ENCODE assay signal across 12 mouse cellular contexts in genomic region chr4:140507172-140507714, GRCm38 (mm10).
A peak's percentile ranks its signal among the peaks of the same experiment; 100 is the strongest.
DNase-seq lines count a peak whose midpoint lies in the region; ATAC-seq lines count a peak whose summit lies in the region.
"Had no signal": no experiment of that assay in that cellular context is flagged by ENCODE, and none has a peak within 500 bp of the region (broad histone marks: within the 10 kb centered on the region; RNA-seq: fewer than 3 reads in every experiment).

No protein-coding gene starts in this region.

- H3K4me3 ChIP-seq in hindbrain, embryonic 13.5 days: no peak overlapping the region
- H3K4me3 ChIP-seq in hindbrain, embryonic 16.5 days (ENCODE audit: low read length): no peak overlapping the region
- H3K4me3 ChIP-seq in neural tube, embryonic 13.5 days: no peak overlapping the region
- H3K4me3 ChIP-seq in stomach, embryonic 15.5 days (replicated peaks): no peak overlapping the region
- no peak overlapping the region for H3K4me3 ChIP-seq in intestine, embryonic 16.5 days (ENCODE audit: low read length)
- H3K4me3 ChIP-seq: lung, embryonic 15.5 days had no signal

- DNase-seq in neural tube, embryonic 10.5 days (ENCODE audit: extremely low spot score, low spot score): no peak
- peak; percentile 54 for DNase-seq in embryo, embryonic 10.5 days (ENCODE audit: low spot score)
- no peak for DNase-seq in urinary bladder, adult 2 months (ENCODE audit: low spot score)
- DNase-seq: cerebellum, adult 11 months; layer of hippocampus, postnatal 36 days; thymus, postnatal 25 days had no signal

- peaks cover 38% of the 10 kb centered on the region for H3K4me1 ChIP-seq in hindbrain, embryonic 13.5 days (replicated peaks)
- H3K4me1 ChIP-seq in hindbrain, embryonic 16.5 days (ENCODE audit: control insufficient read depth, insufficient read depth, low read depth, low read length): peaks cover 9% of the 10 kb centered on the region
- peaks cover 29% of the 10 kb centered on the region for H3K4me1 ChIP-seq in neural tube, embryonic 13.5 days (replicated peaks)
- no peaks in the 10 kb centered on the region for H3K4me1 ChIP-seq in stomach, embryonic 15.5 days
- no peaks in the 10 kb centered on the region for H3K4me1 ChIP-seq in intestine, embryonic 16.5 days (ENCODE audit: control insufficient read depth, insufficient read depth, low read length)
- H3K4me1 ChIP-seq: lung, embryonic 15.5 days had no signal

- H3K27me3 ChIP-seq in hindbrain, embryonic 13.5 days: peaks cover 2% of the 10 kb centered on the region; the same call in 1 of the 2 replicates
- no peaks in the 10 kb centered on the region for H3K27me3 ChIP-seq in hindbrain, embryonic 16.5 days (replicated peaks; ENCODE audit: control insufficient read depth, insufficient read depth, low read length)
- H3K27me3 ChIP-seq in neural tube, embryonic 13.5 days: no peaks in the 10 kb centered on the region
- H3K27me3 ChIP-seq in stomach, embryonic 15.5 days (replicated peaks): no peaks in the 10 kb centered on the region
- H3K27me3 ChIP-seq in intestine, embryonic 16.5 days (replicated peaks; ENCODE audit: control insufficient read depth, insufficient read depth, low read length): no peaks in the 10 kb centered on the region
- H3K27me3 ChIP-seq: lung, embryonic 15.5 days had no signal

- 46% methylated on average over 15 of the region's 15 CpGs for WGBS in hindbrain, embryonic 13.5 days
- WGBS in hindbrain, embryonic 16.5 days: 42% methylated on average over 15 of the region's 15 CpGs
- 41% methylated on average over 15 of the region's 15 CpGs for WGBS in neural tube, embryonic 13.5 days
- WGBS in stomach, embryonic 15.5 days: 50% methylated on average over 15 of the region's 15 CpGs
- 46% methylated on average over 15 of the region's 15 CpGs for WGBS in intestine, embryonic 16.5 days

- H3K9me3 ChIP-seq in hindbrain, embryonic 13.5 days: no peaks in the 10 kb centered on the region
- H3K9me3 ChIP-seq in hindbrain, embryonic 16.5 days (ENCODE audit: control insufficient read depth, low read length): no peaks in the 10 kb centered on the region
- H3K9me3 ChIP-seq in neural tube, embryonic 13.5 days: no peaks in the 10 kb centered on the region
- no peaks in the 10 kb centered on the region for H3K9me3 ChIP-seq in stomach, embryonic 15.5 days
- H3K9me3 ChIP-seq in intestine, embryonic 16.5 days (ENCODE audit: control insufficient read depth, low read length): no peaks in the 10 kb centered on the region
- H3K9me3 ChIP-seq: lung, embryonic 15.5 days had no signal

- no peak overlapping the region for H3K9ac ChIP-seq in hindbrain, embryonic 13.5 days
- H3K9ac ChIP-seq in hindbrain, embryonic 16.5 days (ENCODE audit: low read depth, low read length): no peak overlapping the region
- no peak overlapping the region for H3K9ac ChIP-seq in neural tube, embryonic 13.5 days
- no peak overlapping the region for H3K9ac ChIP-seq in stomach, embryonic 15.5 days
- no peak overlapping the region for H3K9ac ChIP-seq in intestine, embryonic 16.5 days (ENCODE audit: low read depth, low read length)
- H3K9ac ChIP-seq: lung, embryonic 15.5 days had no signal

- H3K36me3 ChIP-seq in hindbrain, embryonic 13.5 days: peaks cover 1% of the 10 kb centered on the region
- H3K36me3 ChIP-seq in hindbrain, embryonic 16.5 days (ENCODE audit: control insufficient read depth, insufficient read depth, low read length): no peaks in the 10 kb centered on the region; the same call in 1 of the 2 replicates
- H3K36me3 ChIP-seq in neural tube, embryonic 13.5 days: peaks cover 4% of the 10 kb centered on the region
- no peaks in the 10 kb centered on the region for H3K36me3 ChIP-seq in stomach, embryonic 15.5 days
- no peaks in the 10 kb centered on the region for H3K36me3 ChIP-seq in intestine, embryonic 16.5 days (ENCODE audit: control insufficient read depth, insufficient read depth, low read length)

- H3K4me2 ChIP-seq in hindbrain, embryonic 13.5 days: no peak overlapping the region
- H3K4me2 ChIP-seq in hindbrain, embryonic 16.5 days (ENCODE audit: low read length): no peak overlapping the region
- H3K4me2 ChIP-seq in neural tube, embryonic 13.5 days: no peak overlapping the region
- no peak overlapping the region for H3K4me2 ChIP-seq in stomach, embryonic 15.5 days
- H3K4me2 ChIP-seq in intestine, embryonic 16.5 days (ENCODE audit: low read depth, low read length): no peak overlapping the region
- H3K4me2 ChIP-seq: lung, embryonic 15.5 days had no signal

- ATAC-seq in hindbrain, embryonic 13.5 days (ENCODE audit: low FRiP score): no peak
- ATAC-seq in hindbrain, embryonic 16.5 days: no peak; the same call in 1 of the 2 replicates
- no peak for ATAC-seq in neural tube, embryonic 13.5 days (ENCODE audit: low read depth)
- peak; percentile 35; the same call in 1 of the 2 replicates for ATAC-seq in stomach, embryonic 15.5 days (ENCODE audit: insufficient read depth, low FRiP score, low read depth)
- no peak for ATAC-seq in intestine, embryonic 16.5 days

- H3K27ac ChIP-seq in hindbrain, embryonic 13.5 days: peak overlapping the region; percentile 32; the same call in 1 of the 2 replicates
- H3K27ac ChIP-seq in hindbrain, embryonic 16.5 days (ENCODE audit: low read depth, low read length): no peak overlapping the region
- peak overlapping the region; percentile 35 for H3K27ac ChIP-seq in neural tube, embryonic 13.5 days (replicated peaks)
- no peak overlapping the region for H3K27ac ChIP-seq in stomach, embryonic 15.5 days
- no peak overlapping the region for H3K27ac ChIP-seq in intestine, embryonic 16.5 days (ENCODE audit: low read length)
- H3K27ac ChIP-seq: lung, embryonic 15.5 days had no signal

Comparison
In these comparisons a context has a peak if more than half of its experiments do, and no peak if none do; other contexts are left out.
1. H3K27ac ChIP-seq: peak in hindbrain, embryonic 13.5 days (single experiment) and neural tube, embryonic 13.5 days (single experiment); none in hindbrain, embryonic 16.5 days (single experiment), stomach, embryonic 15.5 days (single experiment) and intestine, embryonic 16.5 days (single experiment).